Mouse (Mus musculus) kidney, adult 2 months (tissue): ENCODE measurements around the gene Slc25a11.

Source experiments
- CTCF ChIP-seq: fragments of 200-500 bp; conservative IDR thresholded peaks from 2 replicates; pipeline ENCODE4 v1.5.1; 2011; ENCODE audit warnings: low read depth, mild to moderate bottlenecking, control low read depth, low read length, moderate library complexity, mixed read lengths; ENCODE audit not compliant: insufficient read depth, insufficient read length
- POLR2A ChIP-seq: fragments of 200-500 bp; IDR thresholded peaks from one replicate; pipeline ENCODE4 v1.6.1; 2011; ENCODE audit warnings: low read depth, low read length, control low read depth

DNA sequence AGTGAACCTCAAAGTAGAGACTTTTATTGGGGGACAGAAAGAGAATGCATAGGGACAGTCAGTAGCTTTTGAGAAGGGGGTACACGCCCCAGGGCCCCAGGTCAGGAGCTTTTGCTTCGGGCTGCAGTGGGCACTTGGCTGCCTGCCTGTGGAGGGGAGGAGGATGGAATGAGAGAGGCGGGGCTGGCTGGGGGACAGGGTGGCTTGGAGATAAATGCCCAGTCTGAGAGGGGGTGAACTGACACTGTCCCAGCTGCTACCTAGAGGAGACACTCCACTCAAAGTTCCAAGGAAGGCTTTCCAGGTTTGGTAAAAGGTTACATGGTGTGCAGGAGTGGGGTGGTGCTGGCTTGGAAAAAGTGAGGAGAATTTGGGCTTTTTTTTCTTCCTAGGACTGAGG is 9.7 kb upstream of the Slc25a11 start, which contains the start of gene Eno3:
- TF ChIP-seq CTCF (no peak), POLR2A (no peak)
